Mouse (Mus musculus): ENCODE data around the gene Mmgt1.

Mmgt1 gene

DNA sequence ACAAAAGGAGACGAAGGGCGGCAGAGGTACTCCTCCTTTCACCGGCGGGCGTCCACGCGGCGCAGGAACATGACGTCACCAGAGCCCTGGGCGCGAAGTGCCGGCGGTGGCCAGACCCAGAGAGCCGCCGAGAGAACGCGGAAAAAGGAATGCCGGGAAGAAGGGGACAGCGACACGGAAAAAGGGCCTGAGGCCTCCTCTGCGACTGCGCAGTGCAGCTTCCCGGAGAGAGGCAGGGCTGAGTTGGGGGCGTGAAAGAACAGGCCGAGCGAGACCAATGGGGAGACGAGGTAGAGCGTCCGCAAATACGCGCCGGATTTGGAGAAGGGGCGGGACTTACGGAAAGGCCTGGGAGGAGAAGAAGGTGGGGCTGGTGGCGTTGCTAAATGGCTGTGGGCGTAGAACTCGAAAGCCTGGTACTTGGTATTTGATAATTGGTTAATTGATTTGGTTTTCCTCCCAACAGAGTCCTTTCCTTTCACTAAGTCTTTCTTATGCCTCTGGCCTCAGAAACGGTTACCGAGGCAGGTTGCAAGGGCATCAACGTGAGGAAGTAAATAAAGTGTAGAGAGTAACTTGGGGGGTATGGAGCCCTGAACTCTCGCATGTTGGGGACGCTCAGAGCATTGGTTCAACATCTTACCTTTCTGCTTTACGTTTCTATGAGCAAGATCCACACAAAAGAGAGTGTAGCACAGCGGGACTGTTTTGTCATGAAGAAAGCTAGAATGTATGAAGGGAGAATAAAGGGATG lies at the start of gene Mmgt1:
Gene Mmgt1, minus strand, starts transcription at position 183 of the 754 bp plus-strand sequence.
- DNase-seq, result peak; percentile 85

DNA sequence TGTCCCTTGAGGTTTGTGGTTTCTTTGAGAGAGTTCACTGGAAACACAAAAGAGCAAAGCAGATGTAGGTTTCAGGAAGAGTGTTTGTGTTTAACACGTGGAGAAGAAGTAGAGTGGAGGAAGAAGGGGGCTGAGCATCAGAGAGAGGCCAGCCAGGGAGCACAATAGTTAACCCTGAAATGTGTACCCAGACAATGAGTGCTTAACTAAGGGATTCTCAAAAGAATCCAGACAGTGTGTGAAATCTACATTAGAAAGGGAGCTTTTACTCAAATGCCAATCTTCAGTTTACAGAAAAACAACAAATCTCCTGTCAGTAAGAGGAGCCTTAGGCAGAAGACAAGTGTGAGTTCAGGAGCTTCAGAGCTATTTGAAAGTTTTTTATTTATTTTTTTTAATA lies 42.2 kb upstream of the Mmgt1 start:
- no peak for DNase-seq

DNA sequence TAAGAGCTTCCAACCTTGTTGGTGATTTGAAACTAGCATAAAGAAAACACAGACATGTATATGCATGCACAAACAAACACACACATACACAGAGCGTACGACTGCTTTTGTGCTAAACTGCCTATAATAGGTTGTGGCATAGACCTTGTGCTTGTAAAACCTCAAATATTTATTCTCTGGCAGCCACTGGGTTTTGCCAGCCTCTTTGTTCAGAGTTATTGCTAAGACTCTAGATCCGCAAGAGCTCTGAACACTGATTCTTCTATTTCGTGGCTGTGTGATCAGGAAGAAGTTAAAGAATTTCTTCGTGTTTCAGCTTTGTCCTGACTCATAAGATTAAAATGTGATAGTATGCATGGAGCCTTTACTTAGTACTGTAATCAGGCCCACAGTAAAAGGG lies 38.3 kb upstream of the Mmgt1 start:
- no peak for DNase-seq

DNA sequence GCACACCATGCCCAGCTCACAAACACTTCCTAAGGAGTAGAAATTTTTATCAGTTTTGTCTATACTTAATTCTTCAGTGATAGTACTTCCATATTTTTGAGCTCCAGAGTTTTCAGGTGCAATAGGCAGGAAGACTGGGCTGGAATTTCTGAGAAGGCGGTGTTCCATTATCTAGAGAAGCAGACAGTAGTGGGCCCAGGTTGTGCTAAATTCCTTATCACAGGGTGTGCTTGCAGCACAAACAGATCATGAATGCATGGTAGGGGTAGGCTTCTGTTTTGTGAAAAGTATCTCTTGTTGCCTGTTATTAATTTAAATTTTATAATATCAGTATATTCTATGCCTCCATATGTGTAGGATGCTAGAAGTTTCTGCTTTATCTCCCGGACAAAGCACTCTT lies 17.4 kb upstream of the Mmgt1 start:
- no peak for DNase-seq

DNA sequence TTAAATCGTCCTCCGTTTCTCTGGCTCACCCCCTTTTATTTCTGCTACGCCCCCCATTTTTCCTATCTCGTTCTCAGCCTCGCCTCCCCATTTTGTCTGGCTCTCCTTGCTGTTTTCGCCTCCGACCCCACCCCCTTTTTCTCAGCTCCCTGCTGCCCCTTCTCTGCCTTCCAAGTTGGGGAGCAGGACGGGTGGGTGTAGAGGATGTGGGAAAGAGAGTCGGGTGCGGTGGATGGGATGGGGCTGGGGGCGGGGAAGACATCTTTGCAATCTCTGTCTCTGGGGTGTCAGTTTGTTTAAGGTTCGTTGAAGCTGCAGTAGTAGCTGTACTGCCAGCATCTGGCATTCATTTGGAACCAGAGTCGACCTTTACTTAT lies 12.4 kb upstream of the Mmgt1 start:
- DNase-seq, result peak; percentile 5

DNA sequence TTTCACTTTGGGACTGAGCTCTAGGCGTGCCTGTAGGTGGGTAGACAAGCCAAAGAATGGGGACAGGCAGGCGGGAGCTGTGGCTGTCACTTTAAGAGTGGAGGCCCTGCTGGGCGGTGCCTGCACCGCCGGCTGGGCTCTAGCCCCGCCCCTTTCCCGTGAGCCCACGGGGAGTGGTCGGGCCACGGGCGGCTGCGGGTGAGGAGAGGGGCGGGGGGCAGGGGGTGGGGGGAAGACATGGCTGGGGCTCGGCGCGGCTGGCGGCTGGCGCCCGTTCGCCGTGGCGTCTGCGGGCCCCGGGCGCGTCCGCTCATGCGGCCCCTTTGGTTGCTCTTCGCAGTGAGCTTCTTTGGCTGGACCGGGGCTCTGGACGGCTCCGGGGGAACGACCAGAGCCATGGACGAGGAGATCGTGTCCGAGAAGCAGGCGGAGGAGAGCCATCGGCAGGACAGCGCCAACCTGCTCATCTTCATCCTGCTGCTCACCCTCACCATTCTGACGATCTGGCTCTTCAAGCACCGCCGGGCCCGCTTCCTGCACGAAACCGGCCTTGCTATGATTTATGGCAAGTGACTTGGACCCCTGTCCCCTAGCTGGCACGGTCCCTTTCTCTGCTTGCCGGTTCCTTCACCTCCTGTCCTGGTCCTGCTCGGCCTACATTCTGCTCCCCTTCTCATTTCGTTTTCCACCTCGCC lies 11.9 kb upstream of the Mmgt1 start, which contains the start of gene Slc9a6:
Gene Slc9a6, plus strand, starts transcription at position 135 of the 695 bp plus-strand sequence.
- peak; percentile 66 for DNase-seq

DNA sequence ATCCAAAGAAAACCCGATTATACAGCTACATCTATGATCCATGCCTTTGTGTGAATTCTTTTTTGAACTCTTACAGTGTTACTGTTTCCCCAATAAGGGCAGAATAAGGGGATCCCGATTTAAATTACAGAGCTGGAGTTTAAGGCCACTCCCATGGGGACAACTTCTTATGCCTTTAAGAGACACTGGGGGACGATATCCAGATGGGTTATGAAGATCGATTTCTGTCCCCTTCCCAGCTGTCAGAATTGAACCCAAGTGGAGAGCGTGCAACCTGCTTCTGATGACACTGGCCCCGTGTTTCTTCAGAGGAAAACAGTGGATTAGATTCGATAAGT lies 11.4 kb upstream of the Mmgt1 start:
- DNase-seq, result no peak

DNA sequence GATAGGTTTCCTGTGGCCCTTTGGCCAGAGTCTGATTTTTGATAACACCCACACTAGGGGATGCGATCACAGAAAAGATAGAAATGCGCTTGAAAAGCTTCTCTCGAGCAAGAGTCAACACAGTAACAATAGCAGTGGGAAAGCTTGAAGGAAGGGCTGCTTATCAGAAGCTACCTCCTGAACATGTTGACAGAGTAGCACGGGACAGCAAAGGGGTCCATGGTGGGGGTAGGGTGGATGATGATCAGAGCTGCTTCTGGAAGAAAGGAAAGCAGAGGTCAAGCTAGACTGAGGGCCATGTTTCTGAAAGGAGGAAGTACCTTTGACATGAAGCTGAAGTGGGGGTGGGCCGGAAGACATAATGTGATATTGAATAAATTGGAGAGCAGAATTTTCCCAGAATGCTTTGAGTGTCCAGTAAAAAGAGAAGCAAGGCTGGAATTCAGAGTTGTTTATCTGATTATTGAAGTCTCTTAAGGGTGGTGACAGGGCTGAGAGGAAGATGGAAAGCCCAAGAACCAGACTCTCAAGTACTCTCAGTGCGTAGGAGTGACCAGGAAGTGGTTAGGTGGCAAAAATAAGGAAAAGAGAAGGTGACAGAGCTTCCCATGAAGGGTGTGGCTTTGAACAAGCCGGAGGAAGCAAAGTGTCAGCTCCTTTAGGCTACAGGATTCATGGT lies 9.3 kb upstream of the Mmgt1 start:
- no peak for DNase-seq

DNA sequence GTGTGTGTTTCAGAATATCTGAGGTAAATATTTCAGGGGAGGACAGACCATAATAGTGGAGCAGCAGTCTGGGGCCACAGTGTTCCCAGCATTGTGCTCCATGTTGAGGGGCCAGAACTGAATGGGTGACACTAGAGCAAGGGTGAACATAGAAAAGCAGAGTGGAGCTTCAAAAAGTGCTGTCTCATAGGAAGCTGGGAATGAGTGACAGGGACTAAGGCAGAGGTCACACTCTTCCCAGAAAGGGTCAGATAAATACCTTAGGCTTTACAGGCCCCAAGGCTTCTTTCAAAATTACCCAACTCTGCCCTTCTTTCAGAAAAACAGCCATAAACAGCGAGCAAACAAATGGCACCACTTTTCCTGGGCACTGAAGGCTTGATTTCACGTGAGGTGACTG lies 8.7 kb upstream of the Mmgt1 start:
- DNase-seq, result no peak

DNA sequence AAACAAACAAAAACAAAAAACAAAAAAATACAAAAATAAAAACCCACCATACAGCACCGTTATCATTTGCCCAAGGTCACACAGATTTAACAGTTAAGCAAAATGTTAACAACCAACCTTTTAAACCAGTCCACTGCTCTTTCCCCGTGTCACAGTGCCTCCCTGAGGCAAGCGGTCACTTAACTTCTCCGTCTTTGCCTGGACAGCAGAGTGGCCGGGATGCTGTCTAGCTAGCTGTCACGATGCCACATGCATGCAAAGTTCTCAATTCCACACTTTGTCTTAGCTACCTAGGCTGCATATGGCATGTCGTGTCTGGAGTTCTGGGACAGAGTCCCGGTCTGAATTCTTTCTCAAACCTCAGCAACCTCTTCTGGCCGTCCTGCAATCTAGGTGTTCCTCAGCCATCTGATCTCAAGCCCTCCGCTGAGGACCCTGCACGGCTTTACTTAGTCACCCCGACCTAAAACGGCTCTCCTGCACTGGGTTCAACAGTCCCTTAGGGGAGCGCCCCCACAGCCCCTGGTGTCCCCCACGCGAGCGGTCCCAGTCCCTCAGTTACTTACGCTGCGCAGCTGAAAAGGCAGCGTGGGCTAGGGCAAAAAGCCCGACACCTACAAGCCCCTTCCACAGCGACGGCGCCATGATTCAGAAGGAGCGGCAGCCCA lies 516 bp downstream of the Mmgt1 start:
- DNase-seq, result peak; percentile 7

DNA sequence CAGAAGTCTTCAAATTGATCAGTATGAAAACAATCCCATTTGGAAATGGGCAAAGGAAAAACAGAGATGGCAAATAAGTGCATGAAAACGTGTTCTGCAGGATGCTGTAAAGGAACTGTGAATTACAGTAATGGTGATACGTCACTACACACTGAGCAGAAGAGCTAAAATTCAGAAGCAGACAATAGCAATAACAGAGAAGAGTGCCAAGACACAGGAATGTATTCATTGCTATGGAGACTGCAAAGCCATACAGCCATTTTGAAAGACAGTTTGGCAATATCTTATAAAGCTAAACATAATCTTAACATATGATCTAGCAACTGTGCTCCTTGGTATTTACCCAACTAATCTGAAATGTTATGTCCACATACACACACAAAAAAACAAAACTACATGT lies 19.7 kb downstream of the Mmgt1 start:
- DNase-seq, result no peak

DNA sequence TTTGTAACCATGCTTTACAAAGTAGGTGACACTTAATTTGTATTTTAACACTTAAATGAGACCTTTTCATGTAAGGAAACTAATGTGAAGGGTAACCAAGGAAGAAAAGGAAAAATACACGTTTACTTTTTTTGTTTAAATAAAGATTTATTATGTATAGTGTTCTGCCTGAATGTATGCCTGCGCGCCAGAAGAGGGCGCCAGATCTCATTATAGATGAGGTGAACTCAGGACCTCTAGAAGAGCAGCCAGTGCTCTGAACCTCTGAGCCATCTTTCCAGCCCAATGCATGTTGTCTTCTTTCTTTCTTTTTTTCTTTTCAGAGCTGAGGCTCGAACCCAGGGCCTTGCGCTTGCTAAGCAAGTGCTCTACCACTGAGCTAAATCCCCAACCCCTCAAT lies 25.4 kb downstream of the Mmgt1 start:
- DNase-seq, result peak; percentile 2

DNA sequence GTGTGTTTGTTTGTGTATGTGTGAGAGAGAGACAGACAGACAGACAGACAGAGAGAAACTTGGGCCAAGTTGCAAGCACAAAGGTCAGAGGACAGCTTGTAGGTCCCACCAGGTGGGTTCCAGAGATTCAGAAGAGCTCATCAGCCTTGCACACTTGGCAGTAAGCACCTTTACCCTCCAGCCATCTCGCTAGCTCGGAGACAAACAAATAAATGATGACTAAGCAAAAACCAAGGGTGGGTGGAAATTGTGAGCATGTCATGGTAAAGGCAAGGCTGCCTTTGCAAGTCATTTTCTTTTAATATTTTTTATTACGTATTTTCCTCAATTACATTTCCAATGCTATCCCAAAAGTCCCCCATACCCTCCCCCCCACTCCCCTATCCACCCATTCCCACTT lies 44.3 kb downstream of the Mmgt1 start:
- no peak for DNase-seq

DNA sequence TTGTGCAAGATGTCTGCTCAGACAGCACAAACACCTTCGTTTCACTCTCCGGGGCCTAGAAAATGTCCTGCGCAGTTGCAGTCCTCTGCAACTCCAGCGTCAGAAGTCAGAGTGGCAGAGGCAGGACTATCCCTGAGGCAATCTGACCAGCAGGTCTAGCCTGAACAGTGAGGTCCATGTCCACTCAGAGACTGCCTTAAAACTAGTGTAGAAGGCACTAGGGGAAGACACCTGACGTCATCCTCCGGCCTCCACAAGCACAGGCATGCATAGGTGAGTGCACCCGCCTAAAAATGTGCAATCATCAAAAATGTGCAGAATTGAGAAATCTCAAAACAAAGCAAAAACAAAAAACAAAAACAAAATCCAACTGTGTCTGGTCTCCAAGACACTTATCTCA lies 48.4 kb downstream of the Mmgt1 start, which contains the start of gene Gm648:
Gene Gm648, minus strand, starts transcription at position 101 of the 400 bp plus-strand sequence.
- DNase-seq, result no peak

DNA sequence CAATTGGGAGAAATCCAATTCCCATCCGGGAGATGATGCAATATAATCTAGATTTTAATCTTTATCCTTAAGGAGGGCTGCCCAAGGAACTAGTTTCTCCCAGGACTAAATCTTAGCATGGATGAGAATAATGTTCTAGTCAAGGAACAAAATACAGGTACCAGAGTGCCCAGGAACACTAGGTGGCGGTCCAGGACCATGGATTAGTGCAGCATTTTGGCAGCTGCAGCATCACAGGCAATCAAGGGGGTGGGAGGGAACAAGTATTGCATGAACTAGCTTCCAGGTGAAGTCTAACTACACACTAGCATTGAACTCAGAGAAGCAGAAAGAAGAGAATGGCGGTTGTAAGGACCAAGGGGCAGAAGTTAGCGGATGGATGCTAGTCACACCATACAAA lies 60.7 kb downstream of the Mmgt1 start:
- DNase-seq, result peak; percentile 39

Measured in right cerebral cortex, postnatal 4 days (tissue).